Comparison of ENCODE assay signal across 30 mouse cellular contexts in genomic region chr6:67725611-67726010, GRCm38 (mm10).
DNase-seq lines count a peak whose midpoint lies in the region; ATAC-seq and TF ChIP-seq lines count a peak whose summit lies in the region.
"Had no signal": no experiment of that assay in that cellular context is flagged by ENCODE, and none has a peak within 500 bp of the region (broad histone marks: within the 10 kb centered on the region; RNA-seq: fewer than 3 reads in every experiment).

No protein-coding gene starts in this region.

- WGBS in midbrain, embryonic 14.5 days = 66% methylated on average over 1 of the region's 1 CpGs
- 83% methylated on average over 1 of the region's 1 CpGs for WGBS in midbrain, embryonic 13.5 days
- WGBS in embryonic facial prominence, embryonic 11.5 days = 29% methylated on average over 1 of the region's 1 CpGs

- no peak overlapping the region for H3K9ac ChIP-seq in midbrain, embryonic 14.5 days (replicated peaks; ENCODE audit: low read length)
- no peak overlapping the region for H3K9ac ChIP-seq in midbrain, embryonic 13.5 days (replicated peaks)
- no peak overlapping the region for H3K9ac ChIP-seq in embryonic facial prominence, embryonic 11.5 days (replicated peaks; ENCODE audit: low read length)
- H3K9ac ChIP-seq: embryonic facial prominence, embryonic 15.5 days; heart, embryonic 13.5 days; hindbrain, embryonic 13.5 days; liver, embryonic 15.5 days; lung, embryonic 15.5 days; neural tube, embryonic 12.5 days; stomach, embryonic 15.5 days had no signal

- no peaks in the 10 kb centered on the region for H3K36me3 ChIP-seq in midbrain, embryonic 14.5 days (ENCODE audit: control insufficient read depth, insufficient read depth, low read length)
- no peaks in the 10 kb centered on the region for H3K36me3 ChIP-seq in midbrain, embryonic 13.5 days
- no peaks in the 10 kb centered on the region for H3K36me3 ChIP-seq in embryonic facial prominence, embryonic 11.5 days (replicated peaks; ENCODE audit: control insufficient read depth, insufficient read depth, low read depth, low read length)
- H3K36me3 ChIP-seq: embryonic facial prominence, embryonic 15.5 days; G1E; heart, embryonic 13.5 days; hindbrain, embryonic 13.5 days; limb, embryonic 10.5 days; liver, embryonic 15.5 days; lung, embryonic 15.5 days; midbrain, embryonic 10.5 days; neural tube, embryonic 12.5 days; stomach, embryonic 15.5 days had no signal

- ATAC-seq in midbrain, embryonic 14.5 days (ENCODE audit: low FRiP score, low TSS enrichment) = no peak
- no peak for ATAC-seq in midbrain, embryonic 13.5 days
- ATAC-seq in embryonic facial prominence, embryonic 11.5 days (replicated peaks; ENCODE audit: insufficient number of reproducible peaks, low FRiP score, low TSS enrichment, low read depth) = no peak
- ATAC-seq: activated CD4-positive, CD25-positive, alpha-beta regulatory T cell, adult 4 months; forebrain, embryonic 16.5 days had no signal

- H3K4me1 ChIP-seq in midbrain, embryonic 14.5 days (ENCODE audit: control insufficient read depth, insufficient read depth, low read length) = no peaks in the 10 kb centered on the region
- no peaks in the 10 kb centered on the region for H3K4me1 ChIP-seq in midbrain, embryonic 13.5 days (replicated peaks)
- H3K4me1 ChIP-seq in embryonic facial prominence, embryonic 11.5 days (ENCODE audit: control insufficient read depth, insufficient read depth, low read length) = no peaks in the 10 kb centered on the region
- H3K4me1 ChIP-seq: embryonic facial prominence, embryonic 15.5 days; heart, embryonic 13.5 days; hindbrain, embryonic 13.5 days; limb, embryonic 10.5 days; liver, embryonic 15.5 days; lung, embryonic 15.5 days; midbrain, embryonic 10.5 days; neural tube, embryonic 12.5 days; stomach, embryonic 15.5 days had no signal

- TF ChIP-seq CTCF in brain, embryonic 14.5 days (IDR thresholded peaks at IDR 0.05; ENCODE audit: borderline replicate concordance, extremely low read depth, insufficient read depth, insufficient read length) = no peak

- no peak overlapping the region for H3K4me2 ChIP-seq in midbrain, embryonic 14.5 days (ENCODE audit: low read length)
- no peak overlapping the region for H3K4me2 ChIP-seq in midbrain, embryonic 13.5 days (replicated peaks)
- no peak overlapping the region for H3K4me2 ChIP-seq in embryonic facial prominence, embryonic 11.5 days (ENCODE audit: low read depth, low read length)
- H3K4me2 ChIP-seq: embryonic facial prominence, embryonic 15.5 days; heart, embryonic 13.5 days; hindbrain, embryonic 13.5 days; liver, embryonic 15.5 days; lung, embryonic 15.5 days; neural tube, embryonic 12.5 days; stomach, embryonic 15.5 days had no signal

- no peak overlapping the region for H3K4me3 ChIP-seq in midbrain, embryonic 14.5 days (replicated peaks; ENCODE audit: low read depth, low read length)
- H3K4me3 ChIP-seq in midbrain, embryonic 13.5 days (replicated peaks) = no peak overlapping the region
- no peak overlapping the region for H3K4me3 ChIP-seq in embryonic facial prominence, embryonic 11.5 days (ENCODE audit: low read depth, low read length)
- H3K4me3 ChIP-seq: embryonic facial prominence, embryonic 15.5 days; heart, adult 2 months; heart, embryonic 13.5 days; hindbrain, embryonic 13.5 days; limb, embryonic 10.5 days; liver, embryonic 15.5 days; lung, embryonic 15.5 days; midbrain, embryonic 10.5 days; neural tube, embryonic 12.5 days; stomach, embryonic 15.5 days had no signal

- no peak for TF ChIP-seq POLR2A in brain, embryonic 14.5 days (IDR thresholded peaks at IDR 0.05; ENCODE audit: borderline replicate concordance, extremely low read depth, insufficient read depth, insufficient read length, poor library complexity, severe bottlenecking)

- no peaks in the 10 kb centered on the region for H3K9me3 ChIP-seq in midbrain, embryonic 14.5 days (ENCODE audit: control insufficient read depth, low read length)
- H3K9me3 ChIP-seq in midbrain, embryonic 13.5 days = no peaks in the 10 kb centered on the region
- no peaks in the 10 kb centered on the region for H3K9me3 ChIP-seq in embryonic facial prominence, embryonic 11.5 days (replicated peaks; ENCODE audit: control insufficient read depth, low read length)
- H3K9me3 ChIP-seq: embryonic facial prominence, embryonic 15.5 days; G1E; heart, embryonic 13.5 days; hindbrain, embryonic 13.5 days; limb, embryonic 10.5 days; liver, embryonic 15.5 days; lung, embryonic 15.5 days; midbrain, embryonic 10.5 days; neural tube, embryonic 12.5 days; stomach, embryonic 15.5 days had no signal

- no peaks in the 10 kb centered on the region for H3K27me3 ChIP-seq in midbrain, embryonic 14.5 days (ENCODE audit: control insufficient read depth, insufficient read depth, low read length)
- H3K27me3 ChIP-seq in midbrain, embryonic 13.5 days = no peaks in the 10 kb centered on the region
- no peaks in the 10 kb centered on the region for H3K27me3 ChIP-seq in embryonic facial prominence, embryonic 11.5 days (ENCODE audit: control insufficient read depth, insufficient read depth, low read length)
- H3K27me3 ChIP-seq: embryonic facial prominence, embryonic 15.5 days; heart, embryonic 13.5 days; hindbrain, embryonic 13.5 days; liver, embryonic 15.5 days; lung, embryonic 15.5 days; neural tube, embryonic 12.5 days; stomach, embryonic 15.5 days had no signal

- no peak overlapping the region for H3K27ac ChIP-seq in midbrain, embryonic 14.5 days (replicated peaks; ENCODE audit: low read depth, low read length)
- H3K27ac ChIP-seq in midbrain, embryonic 13.5 days = no peak overlapping the region
- no peak overlapping the region for H3K27ac ChIP-seq in embryonic facial prominence, embryonic 11.5 days (replicated peaks; ENCODE audit: low read depth, low read length)
- H3K27ac ChIP-seq: embryonic facial prominence, embryonic 15.5 days; heart, adult 2 months; heart, embryonic 13.5 days; hindbrain, embryonic 13.5 days; limb, embryonic 10.5 days; liver, embryonic 15.5 days; lung, embryonic 15.5 days; midbrain, embryonic 10.5 days; neural tube, embryonic 12.5 days; stomach, embryonic 15.5 days had no signal

- DNase-seq in midbrain, embryonic 14.5 days = peak; percentile 0
- DNase-seq in brain, embryonic 14.5 days (ENCODE audit: low read depth) = peak; percentile 2
- peak; percentile 41 for DNase-seq in embryonic facial prominence, embryonic 11.5 days (ENCODE audit: low spot score)
- DNase-seq in MN1 (ENCODE audit: low spot score) = no peak
- no peak for DNase-seq in urinary bladder, postnatal 36 days (ENCODE audit: low spot score in 2 of 2)
- DNase-seq in frontal cortex, postnatal 36 days (ENCODE audit: low spot score in 2 of 2) = no peak
- DNase-seq: adrenal gland, postnatal 10 days; cerebellum, adult 8-10 months; gastrocnemius, postnatal 14 days; heart, adult 2 months; heart, postnatal 14 days; kidney, adult 18-20 months; kidney, postnatal 10 days; liver; lung, postnatal 4 days; thymus, adult 18-20 months; thymus, postnatal 4 days had no signal

Comparison
In these comparisons a context has a peak if more than half of its experiments do, and no peak if none do; other contexts are left out.
1. DNase-seq: peak in midbrain, embryonic 14.5 days (single experiment), brain, embryonic 14.5 days (single experiment) and embryonic facial prominence, embryonic 11.5 days (single experiment); none in MN1 (single experiment), urinary bladder, postnatal 36 days (0 of 2) and frontal cortex, postnatal 36 days (0 of 2).